In genomic region chr10:88146707-88147477, GRCm38 (mm10) we compare ENCODE assay signal across 8 mouse cellular contexts. TPM values are rescaled to one million over a fixed set of nuclear protein-coding genes. Genes with fewer than 3 reads are reported as not detected.
DNase-seq lines count a peak whose midpoint lies in the region; ATAC-seq lines count a peak whose summit lies in the region.

TSS of gene Parpbp (minus strand) at chr10:88146941.
TSS of gene Nup37 (plus strand) at chr10:88146992.

- under 1% methylated on average over 53 of the region's 53 CpGs for WGBS in hindbrain, embryonic 16.5 days
- 2% methylated on average over 51 of the region's 53 CpGs for WGBS in macrophage (ENCODE audit: missing documents)

- H3K27me3 ChIP-seq in hindbrain, embryonic 16.5 days (replicated peaks; ENCODE audit: control insufficient read depth, insufficient read depth, low read length): no peaks in the 10 kb centered on the region

- peak within 1 kb of the TSS; percentile 90 for H3K4me2 ChIP-seq in hindbrain, embryonic 16.5 days (ENCODE audit: low read length)

- peaks cover 11% of the 10 kb centered on the region for H3K4me1 ChIP-seq in hindbrain, embryonic 16.5 days (ENCODE audit: control insufficient read depth, insufficient read depth, low read depth, low read length)

- no peaks in the 10 kb centered on the region; the same call in none of the 2 replicates for H3K36me3 ChIP-seq in hindbrain, embryonic 16.5 days (ENCODE audit: control insufficient read depth, insufficient read depth, low read length)
- no peaks in the 10 kb centered on the region; the same call in 1 of the 2 replicates for H3K36me3 ChIP-seq in macrophage (ENCODE audit: inconsistent target)

- peak within 1 kb of the TSS; percentile 82 for H3K9ac ChIP-seq in hindbrain, embryonic 16.5 days (ENCODE audit: low read depth, low read length)

- DNase-seq in T-cell, adult 2 months (ENCODE audit: low spot score): peak; percentile 87
- peak; percentile 85 to 87 for DNase-seq in cerebellum, postnatal 36 days
- peak; percentile 86 for DNase-seq in gastrocnemius, adult 18-20 months (ENCODE audit: low spot score)
- DNase-seq in left cerebral cortex, adult 18-20 months (ENCODE audit: low spot score in 2 of 2): peak; percentile 84 to 87
- DNase-seq in right cerebral cortex, adult 18-20 months: peak; percentile 85
- peak; percentile 86 for DNase-seq in urinary bladder, postnatal 14 days (ENCODE audit: low spot score)

- peak within 1 kb of the TSS; percentile 74 for H3K4me3 ChIP-seq in hindbrain, embryonic 16.5 days (ENCODE audit: low read length)
- peak within 1 kb of the TSS; percentile 97 for H3K4me3 ChIP-seq in macrophage (ENCODE audit: inconsistent target)

- no peaks in the 10 kb centered on the region for H3K9me3 ChIP-seq in hindbrain, embryonic 16.5 days (ENCODE audit: control insufficient read depth, low read length)

- ATAC-seq in hindbrain, embryonic 16.5 days: peak; percentile 99

- H3K27ac ChIP-seq in hindbrain, embryonic 16.5 days (ENCODE audit: low read depth, low read length): no peak within 1 kb of the TSS
- H3K27ac ChIP-seq in macrophage: peak within 1 kb of the TSS; percentile 52

- peaks cover 28% of the 10 kb centered on the region for H3K79me2 ChIP-seq in macrophage (ENCODE audit: inconsistent target)

RNA-seq across cellular contexts. Expression of gene Parpbp, which starts in this region (rescaled TPM):
- total RNA-seq in gastrocnemius, adult 18-20 months (2021): not detected
- polyA plus RNA-seq in hindbrain, embryonic 16.5 days (2015; fragmentation: Nextera tagmentation; extraction: Ambion mirVana): 1.4 and 2.9 TPM in 2 replicates
- 1 to 10 TPM in 1 of 2 experiments, under 1 TPM in 1; 0.51 to 1.3 TPM for total RNA-seq in left cerebral cortex, adult 18-20 months (2021)
- total RNA-seq in macrophage (2018; cell fraction: chromatin; rRNA removed): 1 to 10 TPM in 20 of 26 experiments, under 1 TPM in 6; 0.25 to 6.7 (median 1.8) TPM
- 1 to 10 TPM in 4 of 26 experiments, under 1 TPM in 22; 0.18 to 1.3 (median 0.55) TPM for total RNA-seq in macrophage (2018; cell fraction: cytosol; rRNA removed)
- 1 to 10 TPM in 11 of 26 experiments, under 1 TPM in 15; 0.12 to 7.0 (median 0.93) TPM for total RNA-seq in macrophage (2018; cell fraction: nucleus; rRNA removed)
- polyA plus RNA-seq in macrophage (2018): 0.23 to 1.9 TPM (median 0.93 TPM) in 3 replicates

RNA-seq across cellular contexts. Expression of gene Nup37, which starts in this region (rescaled TPM):
- 1 to 10 TPM; 5.0 to 5.9 TPM for total RNA-seq in gastrocnemius, adult 18-20 months (2021)
- 21.1 and 23.4 TPM in 2 replicates for polyA plus RNA-seq in hindbrain, embryonic 16.5 days (2015; fragmentation: Nextera tagmentation; extraction: Ambion mirVana)
- 1 to 10 TPM; 5.3 to 8.0 TPM for total RNA-seq in left cerebral cortex, adult 18-20 months (2021)
- 10 to 100 TPM in 11 of 26 experiments, 1 to 10 TPM in 15; 1.7 to 23.5 (median 8.4) TPM for total RNA-seq in macrophage (2018; cell fraction: chromatin; rRNA removed)
- 1 to 10 TPM; 2.6 to 9.4 (median 6.6) TPM for total RNA-seq in macrophage (2018; cell fraction: cytosol; rRNA removed)
- 10 to 100 TPM in 7 of 26 experiments, 1 to 10 TPM in 19; 2.9 to 18.6 (median 7.3) TPM for total RNA-seq in macrophage (2018; cell fraction: nucleus; rRNA removed)
- polyA plus RNA-seq in macrophage (2018): 6.1 to 13.3 TPM (median 6.8 TPM) in 3 replicates
